Mouse (Mus musculus) brain, embryonic 14.5 days (tissue): Measurements from ENCODE around the gene Trub2.

Source experiments
- CTCF ChIP-seq: fragments of 200-500 bp; IDR thresholded peaks from 2 replicates; pipeline ENCODE4 v1.5.1; 2012; ENCODE audit warnings: inconsistent platforms, mild to moderate bottlenecking, moderate library complexity, borderline replicate concordance; ENCODE audit not compliant: insufficient read depth, insufficient read length; ENCODE audit errors: extremely low read depth
- POLR2A ChIP-seq: fragments of 200-500 bp; IDR thresholded peaks from 2 replicates; pipeline ENCODE4 v1.6.1; 2012; ENCODE audit warnings: mild to moderate bottlenecking, inconsistent platforms, borderline replicate concordance; ENCODE audit not compliant: poor library complexity, insufficient read depth, insufficient read length, severe bottlenecking; ENCODE audit errors: extremely low read depth

DNA sequence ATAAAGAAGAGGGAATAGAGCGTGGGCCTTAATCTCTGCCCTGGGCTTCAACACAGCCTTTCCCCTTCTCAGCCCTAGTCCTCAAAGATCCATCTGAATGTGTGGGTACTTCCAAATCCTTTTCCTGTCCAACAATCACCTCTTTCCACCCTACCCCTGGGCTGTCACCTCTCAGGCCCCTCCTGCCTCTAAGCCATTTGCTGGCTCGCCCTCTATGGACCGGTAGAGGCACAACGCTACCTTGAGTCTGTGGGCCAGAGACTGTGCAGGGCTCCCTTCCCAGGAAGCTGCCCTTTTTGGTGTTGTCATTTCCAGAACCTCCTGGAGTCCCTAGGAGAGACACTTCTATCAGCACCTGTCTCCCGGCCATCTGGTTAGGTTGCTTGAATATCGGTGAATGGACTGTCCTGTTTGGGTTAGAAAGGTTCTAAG lies 15.1 kb upstream of the Trub2 start:
- TF ChIP-seq POLR2A: no peak
- TF ChIP-seq CTCF: peak; percentile 50; the same call in 1 of the 2 replicates
